Mouse (Mus musculus): Measurements from ENCODE around the gene Nup107.

GRCm38 (mm10) chr10:117801886-117802285 is 9.4 kb upstream of the Nup107 start:
- TF ChIP-seq CTCF (IDR thresholded peaks at IDR 0.05; ENCODE audit: borderline replicate concordance, extremely low read depth, insufficient read depth, insufficient read length) (no peak), POLR2A (IDR thresholded peaks at IDR 0.05; ENCODE audit: borderline replicate concordance, extremely low read depth, insufficient read depth, insufficient read length, poor library complexity, severe bottlenecking) (no peak)
